Mouse (Mus musculus) lung, postnatal 36 days (tissue): ENCODE data around the gene Ndufa9.

Experiments
- DNase-seq: peaks from one replicate; pipeline ENCODE4 v3.0.0; 2022; ENCODE audit warnings: mixed read lengths

Gene Ndufa9

DNA sequence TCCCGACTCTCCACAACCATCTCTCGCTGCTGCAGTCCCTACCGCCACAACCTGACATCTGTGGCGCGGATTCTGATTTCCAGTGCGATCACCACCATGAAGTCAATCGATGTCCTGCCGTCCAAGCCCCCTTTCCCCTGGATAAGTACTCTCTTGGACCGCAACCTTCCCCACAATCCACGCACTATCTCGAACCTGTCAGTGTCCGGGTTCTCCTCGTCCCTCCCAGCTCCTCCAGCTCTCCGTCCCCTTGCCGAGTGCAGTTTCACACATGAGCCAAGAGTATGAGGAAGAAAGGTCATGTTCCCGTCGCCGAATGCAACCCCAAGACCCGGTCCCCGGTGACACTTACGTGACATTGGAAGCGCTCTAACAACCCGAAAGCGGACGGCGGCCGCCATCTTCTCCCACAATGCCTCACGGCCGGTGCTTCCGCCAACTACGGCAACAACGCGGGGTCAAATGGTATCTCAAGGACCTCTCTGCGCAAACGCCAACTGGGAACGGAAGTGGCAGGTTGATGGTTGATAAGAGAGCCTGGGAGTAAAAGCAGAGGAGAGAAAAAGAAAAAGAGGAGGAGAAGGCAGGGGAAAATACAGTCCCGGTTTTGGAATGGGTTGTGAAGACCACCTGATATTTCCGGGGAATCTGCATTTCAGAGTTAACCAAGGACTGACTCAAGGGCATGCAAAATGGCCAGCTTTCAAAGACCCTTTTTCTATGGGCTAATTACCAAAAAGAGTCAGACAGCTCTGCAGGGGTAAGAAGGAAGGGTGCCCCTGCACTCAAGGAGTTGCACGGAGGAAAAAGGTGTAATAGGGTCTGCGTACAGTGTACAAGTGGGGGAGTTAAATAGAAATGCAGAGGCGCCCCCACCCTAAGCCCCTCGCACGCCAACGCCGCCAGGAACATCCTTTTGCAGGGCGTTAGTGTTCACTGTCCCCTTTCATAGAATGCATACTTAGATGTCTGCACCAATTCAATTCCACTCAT, at the start of gene Ndufa9:
Gene Ndufa9 (minus strand): TSS at position 425 of the 993 bp plus-strand sequence.
- DNase-seq: peak; percentile 97

DNA sequence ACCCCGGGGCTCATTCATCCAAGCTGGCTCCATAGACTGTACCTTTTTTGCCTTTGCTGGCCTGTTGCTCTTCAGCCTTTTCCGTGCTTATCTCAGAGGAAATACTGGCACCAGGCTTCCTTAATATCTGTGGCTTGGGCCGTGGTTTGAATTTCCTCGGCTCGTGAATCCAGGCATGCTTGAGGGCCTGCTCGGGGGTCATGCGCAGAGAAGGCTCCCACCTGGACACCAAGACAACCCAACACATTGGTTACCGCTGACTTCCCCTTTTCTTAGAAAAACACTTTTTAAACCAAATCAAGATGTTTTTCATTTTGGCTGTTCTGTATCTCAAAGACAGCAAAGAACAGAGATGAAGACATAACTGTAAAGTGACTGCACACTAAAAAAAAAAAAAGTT, 28.2 kb upstream of the Ndufa9 start:
- no peak for DNase-seq

DNA sequence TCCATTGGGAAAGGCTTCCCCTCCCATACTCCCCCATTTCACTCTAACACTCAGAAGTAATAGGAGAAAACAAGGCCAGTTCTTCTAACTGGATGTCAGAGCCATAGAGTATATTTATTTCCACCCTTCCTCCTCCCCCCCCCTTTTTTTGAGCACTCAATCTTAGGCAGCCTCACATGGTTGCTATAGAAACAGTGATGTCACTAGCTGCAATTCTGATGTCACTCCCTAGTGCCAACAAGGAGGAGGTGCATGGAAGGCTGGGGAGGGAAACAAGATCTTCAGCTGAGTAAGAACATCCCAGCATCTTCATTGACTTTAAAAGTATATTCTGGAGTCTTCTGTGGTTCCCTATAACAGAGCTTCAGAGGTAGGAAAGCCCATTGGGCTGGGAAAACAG, 3.9 kb upstream of the Ndufa9 start, which contains the start of gene Akap3:
Gene Akap3 (plus strand): TSS at position 218 of the 400 bp plus-strand sequence.
- DNase-seq: no peak

DNA sequence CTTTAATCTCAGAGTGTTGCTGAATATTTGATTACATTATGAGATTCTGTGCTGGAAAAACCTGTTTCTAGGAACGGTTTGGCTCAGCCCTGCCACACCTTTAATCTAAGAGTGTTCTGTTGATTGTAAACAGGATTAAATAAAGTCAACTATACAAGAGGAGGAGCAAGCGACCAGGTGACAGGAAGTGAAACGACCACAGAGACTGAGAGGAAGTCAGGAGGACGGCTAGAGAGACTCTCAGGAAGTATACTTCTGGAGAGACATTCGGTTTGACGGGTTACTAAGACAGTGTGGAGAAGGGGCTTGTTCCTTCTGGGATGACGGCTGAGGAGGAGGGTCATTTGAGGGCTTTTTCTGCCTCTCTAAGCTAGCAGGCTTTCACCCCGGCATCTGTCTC, 12.3 kb downstream of the Ndufa9 start:
- no peak for DNase-seq

DNA sequence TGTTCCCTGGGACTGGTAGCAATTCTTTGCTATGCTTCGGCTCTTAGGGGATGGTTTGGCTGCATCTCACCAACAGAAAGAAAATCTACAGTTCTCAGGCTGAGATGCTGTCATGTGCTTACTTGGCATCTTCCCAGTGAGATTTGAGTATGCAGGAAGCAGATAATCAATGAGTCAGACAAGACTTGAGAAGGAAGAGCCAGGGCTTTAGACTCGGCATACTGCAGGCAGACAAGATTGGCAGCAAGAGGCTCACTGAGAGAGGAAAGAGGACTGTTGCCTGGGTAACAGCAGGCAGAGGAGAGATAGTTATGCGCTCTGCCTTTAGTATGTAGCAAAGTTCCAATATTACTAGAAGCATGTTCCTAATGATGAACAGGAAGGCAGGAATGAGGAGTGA, 25.8 kb downstream of the Ndufa9 start:
- DNase-seq: no peak

DNA sequence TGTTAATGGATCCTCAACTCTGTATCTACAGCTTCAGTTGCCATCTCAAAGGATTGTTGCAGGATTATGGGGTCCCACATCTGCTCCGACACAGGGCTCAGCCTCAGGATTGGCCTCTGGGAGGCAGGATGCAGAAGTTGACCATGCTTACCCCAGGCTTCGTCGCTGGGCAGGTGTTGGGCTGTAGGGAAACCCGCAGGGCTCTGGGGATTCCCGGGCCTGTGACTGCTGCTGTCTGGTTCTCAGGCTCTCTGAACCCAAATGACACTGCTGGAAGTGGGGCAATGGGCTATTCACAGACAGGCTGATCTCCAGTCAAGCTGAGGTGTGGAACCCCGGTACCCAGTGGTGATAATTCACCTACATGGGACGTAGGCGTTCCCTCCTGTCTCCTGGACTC, 32.6 kb downstream of the Ndufa9 start:
- DNase-seq: no peak

DNA sequence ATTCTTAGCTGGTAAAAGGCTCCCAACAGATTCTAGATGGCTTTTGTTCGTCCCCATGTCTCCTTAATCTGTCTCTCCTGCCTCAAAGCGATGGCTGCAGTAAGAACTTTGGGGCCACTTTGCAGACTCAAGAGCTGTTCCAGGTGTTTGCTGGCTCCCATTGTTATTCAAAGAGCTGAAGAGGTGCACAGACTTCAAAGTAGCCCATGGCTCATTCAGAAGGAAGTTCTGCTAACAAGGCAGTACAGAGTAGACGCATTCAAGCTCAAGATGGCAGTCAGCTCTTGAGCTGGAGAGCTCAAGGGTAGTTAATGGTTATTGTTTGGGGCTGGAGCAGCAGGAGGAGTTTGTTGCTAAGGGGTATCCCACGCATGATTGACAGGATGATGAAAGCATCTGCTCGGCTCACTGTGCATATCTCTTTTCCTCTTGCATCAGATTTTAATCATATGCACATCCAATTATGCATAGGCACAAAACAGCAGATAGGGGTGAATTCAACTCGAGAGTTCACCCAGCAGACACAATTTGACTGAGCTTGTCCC, 33.7 kb downstream of the Ndufa9 start:
- DNase-seq: no peak

DNA sequence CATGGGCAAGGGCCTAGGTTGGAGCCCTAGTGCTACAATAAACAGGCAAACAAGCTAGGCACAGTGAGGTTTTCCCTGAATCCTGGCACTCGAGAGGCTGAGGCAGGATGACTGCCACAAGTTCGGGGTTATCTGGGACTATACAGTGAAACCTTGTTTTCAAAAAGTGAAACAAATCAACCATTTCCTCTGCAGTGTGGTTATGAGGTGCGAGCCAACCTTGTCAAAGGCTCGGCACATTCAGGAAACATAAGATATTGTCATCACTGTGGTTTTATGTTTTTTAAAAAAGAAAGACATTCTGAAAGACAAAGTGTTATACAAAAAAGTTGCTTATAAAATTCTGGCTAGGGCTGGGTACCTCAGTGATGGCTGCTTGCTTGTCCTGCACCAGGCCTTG, 37.5 kb downstream of the Ndufa9 start:
- DNase-seq: no peak

DNA sequence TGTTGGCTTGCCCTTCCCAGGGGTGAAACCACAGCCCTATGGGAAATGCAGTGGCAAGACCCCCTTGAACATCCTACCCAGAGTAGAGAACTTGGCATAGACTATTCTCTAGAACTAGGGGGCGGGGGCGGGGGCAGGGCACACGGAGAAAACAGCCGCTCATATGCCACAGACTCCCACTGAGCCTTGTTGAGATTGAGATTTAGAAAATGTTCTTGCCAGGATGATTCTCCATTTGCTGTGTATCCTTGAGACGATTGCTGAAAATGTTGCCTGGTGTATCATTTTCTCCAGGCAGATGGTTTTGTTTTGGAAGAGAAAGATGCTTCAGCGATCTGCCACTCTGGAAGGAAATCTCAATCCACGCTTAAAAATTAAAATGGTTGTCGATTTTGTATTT, 40.4 kb downstream of the Ndufa9 start:
- no peak for DNase-seq

DNA sequence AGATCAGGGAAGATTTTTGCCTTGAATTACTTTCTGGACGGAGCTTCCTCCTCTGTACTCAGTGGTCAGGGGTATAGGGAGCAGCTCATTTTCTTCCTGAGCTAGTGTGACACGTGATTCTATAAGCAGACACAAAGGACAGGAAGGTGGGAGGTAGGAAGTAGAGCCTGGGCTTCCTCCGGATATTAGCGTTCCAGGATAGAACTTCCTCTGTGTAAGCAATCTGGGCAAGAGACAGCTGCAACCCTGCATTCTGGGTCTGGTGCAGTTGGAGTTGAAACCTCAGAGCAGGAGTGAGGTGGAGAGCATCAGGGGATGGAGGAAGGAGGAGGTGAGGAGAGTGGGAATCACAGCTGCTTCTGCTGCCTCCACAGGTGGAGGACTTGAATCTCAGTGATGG, 40.8 kb downstream of the Ndufa9 start:
- peak; percentile 33 for DNase-seq

DNA sequence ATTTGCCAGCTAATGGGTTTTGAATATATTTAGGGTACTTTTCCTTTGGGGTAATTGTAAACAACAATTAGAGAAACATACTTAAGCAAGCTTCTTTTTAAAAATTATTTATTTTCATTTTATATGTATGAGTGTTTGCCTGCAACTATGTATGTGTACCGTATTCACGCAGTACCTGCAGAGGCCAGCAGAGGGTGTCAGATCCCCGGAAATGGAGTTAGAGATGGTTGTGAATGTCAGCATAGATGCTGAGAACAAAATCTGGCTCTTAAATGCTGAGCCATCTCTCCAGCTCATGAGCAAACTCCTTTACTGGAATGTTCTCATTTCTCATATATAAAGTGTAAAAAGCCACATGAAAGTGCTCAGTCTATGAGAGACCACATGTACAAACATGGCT, 42.2 kb downstream of the Ndufa9 start:
- DNase-seq: no peak

DNA sequence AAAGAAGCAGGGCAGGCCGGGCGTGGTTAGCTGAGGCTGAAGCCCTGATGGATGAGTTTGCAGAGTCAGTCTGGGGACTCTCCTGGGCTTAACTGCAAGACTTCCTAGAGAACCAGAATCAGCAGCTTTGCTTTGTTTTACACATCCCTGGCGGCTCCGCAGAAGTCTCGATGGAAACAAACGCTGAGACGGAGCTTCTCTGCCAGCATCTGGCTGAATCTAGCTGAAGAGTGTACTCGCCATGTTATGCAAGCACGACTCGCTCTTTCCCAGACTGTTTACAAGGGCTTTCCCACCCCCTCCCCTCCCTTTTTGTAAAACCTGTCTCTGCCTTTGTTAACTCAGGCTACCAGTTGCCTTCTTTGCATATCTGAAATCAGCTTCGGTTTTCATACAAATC, 46.0 kb downstream of the Ndufa9 start:
- DNase-seq: no peak

DNA sequence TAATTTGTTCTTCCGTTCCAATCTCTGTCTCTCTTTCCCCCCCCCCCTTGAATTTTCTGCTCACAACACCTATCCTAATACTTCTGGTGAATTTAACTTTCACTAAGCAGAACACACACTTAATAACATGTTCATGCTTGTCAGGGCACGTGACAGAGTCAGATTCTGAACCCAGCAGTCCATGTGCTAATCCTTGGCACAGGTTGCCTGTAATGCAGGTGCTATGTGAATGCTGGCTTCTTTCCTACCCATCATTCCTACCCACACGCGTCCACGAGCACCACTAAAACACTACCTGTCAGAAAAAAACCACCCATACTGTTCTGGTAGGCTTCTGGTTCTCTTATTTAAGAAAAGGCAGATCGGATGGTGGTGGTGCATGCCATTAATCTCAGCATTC, 54.2 kb downstream of the Ndufa9 start:
- no peak for DNase-seq

DNA sequence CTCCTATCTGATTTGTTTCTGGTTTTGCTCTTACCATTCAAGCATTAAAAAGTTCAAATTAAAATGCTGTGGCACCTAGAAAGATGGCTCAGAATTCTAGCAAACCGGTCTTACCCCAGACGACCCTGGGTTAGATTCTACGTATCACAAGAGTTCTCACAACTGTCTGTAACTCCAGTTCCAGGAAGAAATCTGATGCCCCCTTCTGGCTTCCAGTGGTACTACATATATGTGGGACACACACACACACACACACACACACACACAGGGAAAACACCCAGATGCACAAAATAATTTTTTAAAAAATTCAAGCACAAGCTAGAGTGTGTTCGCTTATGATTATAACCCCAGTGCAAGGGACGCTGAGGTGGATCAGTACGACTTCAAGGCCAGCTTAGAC, 55.2 kb downstream of the Ndufa9 start:
- DNase-seq: no peak

DNA sequence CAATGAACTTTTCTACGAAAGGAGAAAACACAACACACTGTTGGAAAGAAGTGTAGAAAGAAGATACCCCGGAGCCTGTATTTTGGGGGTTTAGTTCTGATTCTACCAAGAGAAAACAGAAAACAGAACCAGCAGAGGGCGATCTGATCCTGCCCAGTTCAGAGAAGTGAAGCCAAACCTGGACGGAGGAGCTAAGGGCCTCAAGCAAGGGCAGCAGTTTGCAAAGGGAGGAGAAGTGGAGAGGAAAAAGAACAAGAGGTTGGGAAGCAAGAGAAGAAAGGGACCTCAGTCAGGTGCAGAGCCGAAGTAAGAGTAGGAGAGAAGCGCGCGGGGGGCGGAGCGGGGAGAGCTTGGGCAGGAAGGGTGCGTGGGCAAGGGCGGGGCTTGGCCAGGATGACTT, 57.0 kb downstream of the Ndufa9 start:
- DNase-seq: peak; percentile 66

DNA sequence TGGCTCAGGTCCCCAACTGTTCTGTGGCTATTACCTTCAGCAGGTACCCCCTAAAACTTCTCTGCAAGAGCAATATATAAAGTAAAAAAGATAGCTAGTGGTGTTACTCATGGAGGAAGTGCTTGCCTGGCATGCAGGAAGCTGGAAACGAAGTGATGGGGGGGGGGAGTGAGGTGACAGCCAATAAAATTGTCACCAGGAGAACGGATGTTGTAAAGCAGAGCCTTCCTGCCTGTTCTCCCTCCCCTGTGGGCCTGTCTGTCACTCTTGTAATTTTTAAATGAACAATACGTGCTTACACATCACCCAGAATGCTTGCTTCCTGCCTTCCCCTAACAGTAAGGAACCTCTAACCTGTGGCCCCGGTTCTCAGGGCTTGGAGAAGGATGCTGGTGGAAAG, 57.4 kb downstream of the Ndufa9 start:
- no peak for DNase-seq

DNA sequence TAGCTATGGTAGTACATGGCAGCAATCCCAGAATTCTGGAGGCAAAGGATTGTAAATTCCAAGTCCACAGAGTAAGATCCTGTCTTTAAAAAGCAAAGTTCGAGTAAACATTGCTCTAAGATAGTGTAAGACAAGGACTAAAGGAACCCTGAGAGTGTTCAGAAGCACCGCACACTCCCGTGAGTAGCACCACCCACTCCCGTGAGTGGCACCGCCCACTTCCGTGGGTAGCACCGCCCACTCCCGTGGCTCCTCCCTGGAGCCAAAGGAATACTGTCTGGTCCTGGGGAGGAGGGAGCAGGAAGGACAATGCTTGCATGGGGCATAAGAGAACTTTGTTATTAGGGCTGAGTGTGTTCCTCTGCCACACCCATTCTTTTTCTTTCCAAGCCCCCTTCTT, 60.1 kb downstream of the Ndufa9 start:
- no peak for DNase-seq

DNA sequence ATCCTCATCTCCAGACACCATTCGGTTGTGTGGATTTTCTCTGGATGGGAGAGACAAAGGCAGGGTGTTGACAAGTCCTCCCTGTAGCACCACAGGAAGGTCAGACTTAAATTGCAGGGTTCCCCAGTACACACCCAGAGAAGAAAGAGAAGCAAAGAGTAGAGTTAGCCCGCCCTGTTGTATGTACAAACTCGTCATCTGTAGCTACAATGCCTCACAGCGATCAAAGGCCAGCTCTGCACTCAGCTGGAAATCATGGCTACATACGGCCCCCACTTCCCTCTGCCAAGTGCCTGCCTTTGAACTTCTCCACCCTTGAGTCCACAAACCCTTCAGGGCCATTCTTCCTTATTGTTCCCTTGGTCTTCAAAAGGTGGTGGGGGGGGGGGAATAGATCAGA, 64.7 kb downstream of the Ndufa9 start:
- DNase-seq: no peak

DNA sequence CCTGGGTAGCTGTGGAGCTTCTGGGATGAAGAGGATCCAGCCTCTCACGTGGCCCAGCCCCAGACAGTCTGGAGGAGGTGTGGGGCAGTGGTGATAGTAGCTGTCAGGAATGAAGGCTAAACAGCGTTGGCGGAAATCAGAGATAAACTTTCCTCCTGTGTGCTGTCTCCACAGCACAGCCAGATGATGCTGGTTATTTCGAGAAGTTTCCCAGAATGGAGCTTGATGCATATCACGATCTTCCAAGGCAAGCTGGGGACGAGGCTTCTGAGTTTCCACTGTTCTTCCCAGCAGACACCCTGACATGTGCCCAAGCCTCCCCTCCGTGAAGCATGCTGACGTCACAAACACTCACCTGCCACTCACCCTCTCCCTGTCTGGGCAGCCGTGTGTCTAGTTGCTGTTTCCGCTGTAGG, 65.3 kb downstream of the Ndufa9 start:
- no peak for DNase-seq

DNA sequence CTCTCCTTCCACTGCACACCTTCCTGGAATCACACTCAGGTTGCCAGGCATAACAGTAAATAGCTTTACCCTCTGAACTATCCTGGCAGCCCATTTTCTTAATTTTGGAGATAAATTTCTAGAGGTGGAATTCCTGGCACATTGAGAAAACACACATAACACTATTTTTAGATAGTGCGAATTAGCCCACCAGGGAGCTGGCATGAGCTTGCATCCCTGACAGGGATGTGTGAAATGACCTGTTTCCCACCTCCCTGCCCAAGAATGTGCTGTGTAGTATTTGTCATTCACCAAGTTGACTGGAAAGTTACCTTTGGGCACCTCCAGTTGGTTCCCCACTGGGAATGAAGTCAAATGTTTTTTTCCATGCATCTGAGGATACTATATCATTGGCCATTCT, 65.9 kb downstream of the Ndufa9 start:
- DNase-seq: no peak

DNA sequence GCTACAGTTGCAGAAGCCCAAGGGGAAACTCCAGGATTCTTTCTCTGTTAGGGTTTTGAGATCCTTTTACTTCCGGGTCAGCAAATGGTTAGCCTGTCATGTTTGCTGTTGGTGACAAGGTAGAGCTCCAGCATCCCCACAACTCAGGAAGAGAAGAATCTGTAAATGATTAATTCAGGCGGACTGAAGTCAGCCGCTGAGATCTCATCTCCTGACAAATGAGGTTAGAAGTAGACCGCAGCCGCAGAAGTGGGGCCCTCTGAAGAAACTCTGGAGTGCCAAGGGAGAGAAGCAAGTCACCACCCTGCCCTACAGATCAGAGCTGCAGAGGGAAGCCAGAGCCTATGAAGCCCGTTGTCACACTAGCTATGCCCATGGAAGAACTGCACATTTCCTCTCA, 71.0 kb downstream of the Ndufa9 start:
- DNase-seq: no peak

DNA sequence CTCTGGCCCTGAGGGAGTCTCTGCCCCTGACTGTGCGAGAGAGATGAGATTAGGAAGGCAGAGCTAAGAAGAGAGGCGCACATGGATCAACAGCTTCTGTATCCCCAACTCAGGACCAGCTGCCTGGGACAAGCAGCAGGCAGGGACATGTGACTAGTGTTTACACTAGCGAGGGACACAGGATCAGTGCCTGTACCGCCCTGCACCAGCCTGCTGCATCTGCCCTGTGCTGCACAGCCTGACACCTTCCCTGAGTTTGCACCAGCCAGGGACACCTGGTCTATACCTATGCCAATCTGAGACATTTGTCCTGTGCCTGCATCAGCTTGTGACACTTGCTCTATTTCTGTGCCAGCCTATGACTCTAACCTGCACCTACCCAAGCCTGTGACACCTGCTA, 75.1 kb downstream of the Ndufa9 start:
- no peak for DNase-seq

DNA sequence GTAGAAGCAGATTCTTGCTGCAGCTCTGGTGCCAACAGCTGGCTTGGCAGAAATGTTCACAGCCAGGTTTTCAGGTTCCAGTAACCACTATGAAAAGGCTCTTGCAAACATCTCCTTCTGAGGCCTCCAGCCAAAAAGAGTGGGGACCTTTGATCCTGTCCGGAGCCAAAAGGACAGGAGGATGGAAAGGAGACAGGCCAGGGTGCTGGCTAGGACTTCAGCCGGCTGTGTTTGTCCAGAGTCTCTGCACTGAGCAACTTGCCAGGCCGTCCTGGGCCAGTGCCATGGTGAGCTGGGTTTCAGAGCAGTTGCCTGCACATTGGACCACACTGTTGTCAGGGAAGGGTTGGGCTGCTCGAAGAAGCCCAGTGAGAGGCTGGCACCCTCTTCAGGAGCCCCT, 76.6 kb downstream of the Ndufa9 start:
- peak; percentile 19 for DNase-seq
